Mouse (Mus musculus) frontal cortex, postnatal 10 days (tissue): ENCODE data around the gene Atp1a4.
A peak's percentile ranks its signal among the peaks of the same experiment; 100 is the strongest.

ENCODE experiments used
- DNase-seq, 2 experiments: peaks; one replicate each; pipeline ENCODE4 v3.0.0; 2022; ENCODE audit warnings: low spot score in 2 of 2, mixed read lengths in 1 of 2

Atp1a4 gene

GRCm38 (mm10) chr1:172219451-172220406 is 38.5 kb downstream of the Atp1a4 start, which contains the start of gene Casq1:
TSS of gene Casq1 (minus strand) at chr1:172219868.
- no peak for DNase-seq

- DNase-seq: no peak
Measured at GRCm38 (mm10) chr1:172218164-172218910, 39.9 kb downstream of the Atp1a4 start.

- peak; percentile 87 to 89 for DNase-seq
Measured at GRCm38 (mm10) chr1:172217148-172217547, 41.1 kb downstream of the Atp1a4 start.

- DNase-seq: no peak
Measured at GRCm38 (mm10) chr1:172214748-172215147, 43.5 kb downstream of the Atp1a4 start.

- no peak for DNase-seq
Measured at GRCm38 (mm10) chr1:172213771-172214170, 44.4 kb downstream of the Atp1a4 start.

- no peak for DNase-seq
Measured at GRCm38 (mm10) chr1:172212776-172213175, 45.4 kb downstream of the Atp1a4 start.

GRCm38 (mm10) chr1:172207111-172207584 is 51.1 kb downstream of the Atp1a4 start:
- no peak for DNase-seq

GRCm38 (mm10) chr1:172206141-172206917 is 51.9 kb downstream of the Atp1a4 start, which contains the start of gene Pea15a:
TSS of gene Pea15a (minus strand) at chr1:172206804.
- peak; percentile 77 to 79 for DNase-seq

- DNase-seq: no peak
Measured at GRCm38 (mm10) chr1:172205741-172206087, 52.5 kb downstream of the Atp1a4 start.

- peak in 1 of 2 experiments; percentile 7 for DNase-seq
Measured at GRCm38 (mm10) chr1:172204814-172205740, 53.1 kb downstream of the Atp1a4 start.

GRCm38 (mm10) chr1:172204033-172204813 is 54.0 kb downstream of the Atp1a4 start:
- peak in 1 of 2 experiments; percentile 16 for DNase-seq

GRCm38 (mm10) chr1:172203566-172203965 is 54.6 kb downstream of the Atp1a4 start:
- DNase-seq: peak in 1 of 2 experiments; percentile 9

- peak; percentile 36 to 60 for DNase-seq
Measured at GRCm38 (mm10) chr1:172202894-172203522, 55.2 kb downstream of the Atp1a4 start.

- DNase-seq: peak in 1 of 2 experiments; percentile 34
Measured at GRCm38 (mm10) chr1:172201967-172202880, 56.0 kb downstream of the Atp1a4 start.

GRCm38 (mm10) chr1:172200871-172201447 is 57.3 kb downstream of the Atp1a4 start:
- peak; percentile 82 to 84 for DNase-seq

- peak in 1 of 2 experiments; percentile 19 for DNase-seq
Measured at GRCm38 (mm10) chr1:172200161-172200560, 58.1 kb downstream of the Atp1a4 start.

- no peak for DNase-seq
Measured at GRCm38 (mm10) chr1:172198996-172199395, 59.2 kb downstream of the Atp1a4 start.
